Mouse (Mus musculus): ENCODE measurements around the gene 4921530L21Rik. TPM values are rescaled to one million over a fixed set of nuclear protein-coding genes. Genes with fewer than 3 reads are reported as not detected.

Gene 4921530L21Rik
- polyA plus RNA-seq, 1 experiment from 2014 or later, result not detected

DNA sequence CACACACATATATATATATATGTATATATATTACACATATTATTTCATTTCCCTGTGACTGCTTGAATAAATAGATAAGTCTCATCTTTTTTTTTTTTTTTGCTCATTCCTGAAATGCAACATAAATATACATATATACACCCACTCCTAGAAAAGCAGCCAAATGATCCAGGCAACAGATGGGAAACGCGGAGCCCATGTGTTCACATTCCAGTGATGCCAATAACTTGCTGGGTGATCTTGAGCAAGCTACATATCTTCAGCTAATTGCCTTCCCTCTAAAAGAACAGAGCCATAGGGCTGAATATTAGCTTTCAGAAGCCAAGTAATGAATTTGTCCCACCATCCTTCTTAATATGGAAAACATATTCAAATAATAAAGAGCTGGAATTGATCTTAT is 32.2 kb downstream of the 4921530L21Rik start:
- no peaks in the 10 kb centered on the region for H3K9me3 ChIP-seq (ENCODE audit: control insufficient read depth, low read length)
- no peaks in the 10 kb centered on the region for H3K4me1 ChIP-seq (ENCODE audit: control insufficient read depth, insufficient read depth, low read length)
- no peak for DNase-seq (ENCODE audit: low spot score, missing footprints)
- no peak for ATAC-seq (ENCODE audit: low FRiP score)
- WGBS, result 93% methylated on average over 2 of the region's 2 CpGs
- H3K36me3 ChIP-seq (ENCODE audit: control insufficient read depth, insufficient read depth, low read length), result no peaks in the 10 kb centered on the region
- no peaks in the 10 kb centered on the region for H3K27me3 ChIP-seq (ENCODE audit: control insufficient read depth, insufficient read depth, low read length)
- H3K4me3 ChIP-seq (ENCODE audit: low read depth, low read length), result no peak overlapping the region
- no peak overlapping the region for H3K27ac ChIP-seq (ENCODE audit: low read depth, low read length)
- H3K4me2 ChIP-seq, result no peak overlapping the region
- H3K9ac ChIP-seq (ENCODE audit: low read length), result no peak overlapping the region

DNA sequence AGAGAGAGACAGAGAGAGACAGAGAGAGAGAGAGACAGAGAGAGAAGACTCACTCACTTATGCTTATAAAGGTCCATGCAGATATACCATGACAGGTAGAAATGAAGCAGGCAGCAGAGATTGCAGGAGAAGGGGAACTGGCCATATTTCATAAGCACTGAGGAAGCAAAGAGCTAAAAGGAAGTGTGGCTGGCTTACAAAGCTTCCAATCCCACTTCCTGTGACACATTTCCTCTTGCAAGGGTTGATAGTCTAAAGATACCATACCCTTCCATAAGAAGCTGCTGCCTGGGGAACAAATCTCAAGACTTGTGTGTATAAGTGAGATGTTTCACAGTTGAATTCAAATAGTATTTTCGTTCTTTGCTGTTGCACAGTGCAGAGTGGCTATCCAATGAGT is 45.7 kb downstream of the 4921530L21Rik start:
- Histone ChIP-seq H3K27me3 (ENCODE audit: control insufficient read depth, insufficient read depth, low read length) (no peaks in the 10 kb centered on the region), H3K9ac (ENCODE audit: low read length) (no peak overlapping the region), H3K4me1 (ENCODE audit: control insufficient read depth, insufficient read depth, low read length) (no peaks in the 10 kb centered on the region), H3K4me3 (ENCODE audit: low read depth, low read length) (no peak overlapping the region), H3K36me3 (ENCODE audit: control insufficient read depth, insufficient read depth, low read length) (no peaks in the 10 kb centered on the region), H3K27ac (ENCODE audit: low read depth, low read length) (no peak overlapping the region), H3K9me3 (ENCODE audit: control insufficient read depth, low read length) (no peaks in the 10 kb centered on the region), H3K4me2 (no peak overlapping the region)
- ATAC-seq (ENCODE audit: low FRiP score) (no peak), DNase-seq (ENCODE audit: low spot score, missing footprints) (no peak)
- 90% methylated on average over 1 of the region's 1 CpGs for WGBS

DNA sequence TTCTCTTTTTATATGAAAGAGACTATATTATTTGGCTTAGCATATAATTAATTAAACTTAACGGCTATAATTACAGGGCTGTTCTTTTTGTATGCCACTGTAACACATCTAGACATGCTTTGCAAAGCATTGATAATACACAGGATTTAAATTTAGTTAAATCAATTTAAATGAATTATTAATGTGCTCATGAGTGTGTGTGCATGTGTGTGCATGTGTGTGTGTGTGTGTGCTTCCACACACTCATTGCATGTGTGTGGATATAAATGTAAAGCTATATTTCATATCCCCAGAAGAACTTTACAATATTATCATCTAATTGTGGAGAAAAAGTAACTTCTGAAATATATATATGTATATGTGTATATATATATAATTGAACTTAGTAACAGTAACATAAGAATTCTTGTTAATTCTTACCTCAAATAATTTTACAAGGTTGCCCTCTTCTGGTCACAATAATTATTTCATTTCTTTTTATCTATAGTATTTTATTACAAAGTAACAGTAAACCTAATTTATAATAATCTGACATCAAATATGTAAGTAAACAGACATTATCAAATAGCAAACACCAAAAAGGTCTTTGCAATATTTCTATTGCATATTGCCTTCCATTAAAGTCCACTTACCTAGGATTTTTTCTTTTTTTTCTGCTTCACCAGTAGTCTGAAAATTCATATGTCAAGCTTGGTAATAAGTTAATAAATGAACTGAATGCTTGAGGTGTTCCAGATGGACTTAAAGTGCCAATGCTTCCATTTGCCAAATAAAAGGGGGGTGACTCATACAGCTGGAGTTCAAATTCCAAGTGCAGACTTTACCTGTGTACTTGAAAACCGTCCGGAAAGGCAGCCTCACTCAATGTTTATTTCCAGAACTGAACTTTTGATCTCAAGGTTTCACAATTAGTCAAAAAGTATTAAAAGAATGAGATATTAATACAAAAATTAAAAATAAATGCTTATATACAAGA is 47.0 kb downstream of the 4921530L21Rik start:
- Histone ChIP-seq H3K27me3 (ENCODE audit: control insufficient read depth, insufficient read depth, low read length) (no peaks in the 10 kb centered on the region), H3K9me3 (ENCODE audit: control insufficient read depth, low read length) (no peaks in the 10 kb centered on the region), H3K4me1 (ENCODE audit: control insufficient read depth, insufficient read depth, low read length) (no peaks in the 10 kb centered on the region), H3K4me2 (no peak overlapping the region), H3K27ac (ENCODE audit: low read depth, low read length) (no peak overlapping the region), H3K4me3 (ENCODE audit: low read depth, low read length) (no peak overlapping the region), H3K9ac (ENCODE audit: low read length) (no peak overlapping the region), H3K36me3 (ENCODE audit: control insufficient read depth, insufficient read depth, low read length) (no peaks in the 10 kb centered on the region)
- WGBS, result 94% methylated on average over 3 of the region's 3 CpGs
- peak; percentile 62; the same call in 1 of the 2 replicates for ATAC-seq (ENCODE audit: low FRiP score)
- DNase-seq (ENCODE audit: low spot score, missing footprints), result peak; percentile 74
